Mouse (Mus musculus): ENCODE results near the gene Ccnb2.

Ccnb2 gene

DNA sequence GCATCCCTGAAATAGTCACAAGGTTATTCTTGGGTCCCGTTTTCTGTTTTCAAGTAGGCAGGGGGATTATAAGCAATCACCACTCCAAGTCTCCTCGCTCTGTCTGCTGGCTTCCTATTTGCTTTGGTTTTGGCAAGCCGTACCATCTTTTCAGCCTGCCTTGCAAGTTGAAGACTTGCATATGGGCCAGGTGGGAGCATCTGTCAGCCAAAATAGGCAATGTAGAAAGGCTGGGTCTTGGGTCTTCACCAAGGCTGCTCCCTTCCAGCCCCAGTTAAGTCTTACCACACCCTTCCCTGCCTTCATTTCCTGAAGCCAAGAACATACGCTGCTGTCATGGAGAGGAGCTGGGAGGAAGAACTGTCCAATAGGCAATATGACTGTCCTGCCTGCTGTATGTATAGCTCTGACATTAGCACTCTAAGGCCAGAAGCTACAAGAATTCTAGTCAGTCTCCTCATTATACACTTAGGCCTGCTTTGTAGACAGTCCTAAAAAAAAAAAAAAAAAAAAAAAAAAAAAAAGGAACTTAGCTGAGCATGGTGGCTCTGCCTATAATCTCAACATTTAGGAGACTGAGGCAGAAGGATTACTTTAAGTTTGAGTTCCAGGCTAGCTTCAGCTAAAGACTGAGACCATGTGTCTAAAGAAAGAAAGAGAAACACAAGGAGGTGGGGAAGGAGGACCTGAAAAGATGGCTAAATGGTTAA, 33.8 kb downstream of the Ccnb2 start:
- in situ Hi-C loops (cut with MboI; ENCODE audit: low pct_unique_long_range_greater_than_20kb in 1 of 2, low sequenced_read_pairs in 2 of 2, unreplicated experiment in 1 of 2) = no loop called here

- in situ Hi-C loops (cut with MboI; ENCODE audit: low pct_unique_long_range_greater_than_20kb in 1 of 2, low sequenced_read_pairs in 2 of 2, unreplicated experiment in 1 of 2) = no loop called here
Measured at GRCm38 (mm10) chr9:70384958-70385728, 36.2 kb downstream of the Ccnb2 start.

DNA sequence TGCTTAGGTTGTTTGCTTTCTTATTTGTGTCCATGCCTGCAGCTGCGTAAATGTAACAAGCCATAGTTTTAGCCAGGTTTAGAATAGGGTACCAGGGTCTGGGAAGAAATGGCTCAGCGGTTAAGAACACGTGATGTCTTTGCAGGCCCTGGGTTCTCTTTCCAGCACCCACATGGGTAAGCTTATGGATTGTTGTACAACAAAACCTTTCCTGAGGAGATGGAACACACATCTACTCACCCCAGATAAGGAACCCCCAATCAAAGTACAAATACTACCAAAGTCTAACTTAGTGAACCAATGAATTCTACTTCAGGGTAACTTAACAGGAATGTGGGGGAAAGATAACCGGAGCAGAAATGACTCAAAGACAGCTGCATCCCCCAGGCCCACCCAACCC, 36.9 kb downstream of the Ccnb2 start:
- in situ Hi-C loops (cut with MboI; ENCODE audit: low pct_unique_long_range_greater_than_20kb in 1 of 2, low sequenced_read_pairs in 2 of 2, unreplicated experiment in 1 of 2) = no loop called here

DNA sequence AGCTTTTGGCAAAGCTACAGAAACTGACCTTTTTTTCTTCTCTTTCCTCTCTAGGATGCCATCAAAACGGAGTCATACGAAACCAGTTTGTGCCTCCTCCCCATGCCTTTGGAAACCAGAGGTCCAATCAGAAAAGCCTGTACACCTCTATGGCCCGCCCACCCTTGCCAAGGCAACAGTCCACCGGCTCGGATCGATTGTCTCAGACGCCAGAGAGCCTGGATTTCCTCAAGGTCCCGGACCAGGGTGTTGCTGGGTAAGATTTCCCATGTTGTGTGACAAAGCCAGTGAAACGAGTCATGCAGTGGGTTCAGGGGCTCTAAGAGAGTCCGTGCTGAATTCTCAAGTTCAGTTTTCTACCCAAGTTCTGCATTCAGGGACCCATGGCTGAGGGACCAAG, 37.6 kb downstream of the Ccnb2 start:
- in situ Hi-C loops (cut with MboI; ENCODE audit: low pct_unique_long_range_greater_than_20kb in 1 of 2, low sequenced_read_pairs in 2 of 2, unreplicated experiment in 1 of 2) = no loop called here

DNA sequence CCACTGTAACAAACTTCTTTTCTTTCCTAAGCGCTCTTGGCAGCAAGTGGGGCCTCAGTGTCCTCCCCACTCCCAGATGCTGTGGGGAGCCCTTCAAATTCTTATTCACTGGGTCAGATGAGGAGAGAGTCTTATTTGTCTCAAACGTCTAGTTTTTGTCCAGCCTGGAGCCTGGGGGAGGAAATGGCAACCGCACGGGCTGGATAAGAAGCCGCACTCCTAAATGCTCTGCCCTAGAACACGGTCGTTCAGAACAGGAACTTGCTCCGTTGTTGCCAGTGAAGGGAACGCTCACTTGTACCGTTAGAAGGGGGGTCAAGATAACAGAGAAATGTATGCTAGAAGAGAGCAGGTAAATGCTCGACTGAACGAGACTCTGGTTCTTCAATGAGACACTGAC, 39.3 kb downstream of the Ccnb2 start:
- in situ Hi-C loops (cut with MboI; ENCODE audit: low pct_unique_long_range_greater_than_20kb in 1 of 2, low sequenced_read_pairs in 2 of 2, unreplicated experiment in 1 of 2) = no loop called here

DNA sequence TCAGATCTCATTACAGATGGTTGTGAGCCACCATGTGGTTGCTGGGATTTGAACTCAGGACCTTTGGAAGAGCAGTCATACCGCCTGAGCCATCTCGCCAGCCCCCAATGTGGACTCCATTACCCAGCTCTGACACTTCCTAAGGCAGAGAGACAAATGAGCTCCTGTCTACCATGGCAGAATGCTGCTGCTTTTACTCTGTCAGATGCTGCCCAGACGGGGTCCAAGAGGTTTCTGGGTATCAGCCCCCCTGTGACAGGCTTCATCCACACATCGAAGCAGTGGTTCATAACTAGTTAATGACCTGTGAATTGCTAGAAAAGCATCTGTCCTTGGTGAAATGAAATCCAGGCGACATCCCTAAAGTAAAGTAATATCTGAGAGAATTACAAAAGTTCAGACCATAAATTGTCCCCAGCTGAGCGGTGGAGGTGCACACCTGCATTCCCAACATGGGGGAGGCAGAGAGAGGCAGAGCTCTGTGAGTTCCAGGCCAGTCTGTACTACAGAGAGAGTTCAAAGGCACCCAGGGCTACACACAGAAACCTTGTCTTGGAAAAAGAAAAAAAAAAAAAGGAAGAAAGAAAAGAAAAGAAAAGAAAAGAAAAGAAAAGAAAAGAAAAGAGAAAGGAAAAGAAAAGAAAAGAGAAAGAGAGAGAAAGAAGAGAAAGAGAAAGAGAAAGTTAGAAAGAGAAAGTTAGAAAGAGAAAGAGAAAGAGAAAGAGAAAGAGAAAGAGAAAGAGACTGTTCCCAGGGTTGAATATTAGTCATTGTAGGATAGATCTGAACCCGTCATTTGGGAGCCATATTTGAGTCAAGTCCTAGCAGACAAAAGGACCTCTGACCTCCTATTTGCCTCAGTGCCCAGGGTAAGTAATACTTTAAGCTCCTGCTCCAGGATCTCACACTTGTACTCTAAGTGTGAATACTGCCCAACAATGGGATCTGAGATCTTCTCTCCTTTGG, 41.6 kb downstream of the Ccnb2 start:
- in situ Hi-C loops (cut with MboI; ENCODE audit: low pct_unique_long_range_greater_than_20kb in 1 of 2, low sequenced_read_pairs in 2 of 2, unreplicated experiment in 1 of 2) = no loop called here

GRCm38 (mm10) chr9:70371638-70372037, 49.7 kb downstream of the Ccnb2 start:
- in situ Hi-C loops (cut with MboI; ENCODE audit: low pct_unique_long_range_greater_than_20kb in 1 of 2, low sequenced_read_pairs in 2 of 2, unreplicated experiment in 1 of 2) = no loop called here

DNA sequence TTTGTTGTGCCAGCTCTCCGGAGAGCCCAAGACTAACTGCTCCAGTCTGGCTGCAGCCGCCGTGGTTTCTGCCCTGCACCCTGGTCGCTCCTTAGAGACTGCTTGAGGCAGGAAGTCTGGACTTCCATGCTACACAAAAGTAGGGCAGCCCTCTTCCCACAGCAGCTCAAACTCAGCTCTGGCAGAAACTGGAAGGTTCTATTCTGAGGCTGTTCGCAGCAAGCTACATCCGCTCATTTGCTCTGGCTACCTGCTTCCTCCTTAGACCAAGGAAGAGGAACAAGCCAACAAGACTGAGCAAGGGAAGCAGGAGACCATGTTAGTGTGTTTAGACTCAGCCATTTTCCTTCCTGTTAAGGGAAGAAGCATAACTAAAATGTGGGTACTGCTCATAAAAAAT, 54.4 kb downstream of the Ccnb2 start:
- in situ Hi-C loops (cut with MboI; ENCODE audit: low pct_unique_long_range_greater_than_20kb in 1 of 2, low sequenced_read_pairs in 2 of 2, unreplicated experiment in 1 of 2) = no loop called here

- in situ Hi-C loops (cut with MboI; ENCODE audit: low pct_unique_long_range_greater_than_20kb in 1 of 2, low sequenced_read_pairs in 2 of 2, unreplicated experiment in 1 of 2) = no loop called here
Measured at GRCm38 (mm10) chr9:70365915-70366314, 55.4 kb downstream of the Ccnb2 start.

- in situ Hi-C loops (cut with MboI; ENCODE audit: low pct_unique_long_range_greater_than_20kb in 1 of 2, low sequenced_read_pairs in 2 of 2, unreplicated experiment in 1 of 2) = no loop called here
Measured at GRCm38 (mm10) chr9:70364741-70365140, 56.6 kb downstream of the Ccnb2 start.

DNA sequence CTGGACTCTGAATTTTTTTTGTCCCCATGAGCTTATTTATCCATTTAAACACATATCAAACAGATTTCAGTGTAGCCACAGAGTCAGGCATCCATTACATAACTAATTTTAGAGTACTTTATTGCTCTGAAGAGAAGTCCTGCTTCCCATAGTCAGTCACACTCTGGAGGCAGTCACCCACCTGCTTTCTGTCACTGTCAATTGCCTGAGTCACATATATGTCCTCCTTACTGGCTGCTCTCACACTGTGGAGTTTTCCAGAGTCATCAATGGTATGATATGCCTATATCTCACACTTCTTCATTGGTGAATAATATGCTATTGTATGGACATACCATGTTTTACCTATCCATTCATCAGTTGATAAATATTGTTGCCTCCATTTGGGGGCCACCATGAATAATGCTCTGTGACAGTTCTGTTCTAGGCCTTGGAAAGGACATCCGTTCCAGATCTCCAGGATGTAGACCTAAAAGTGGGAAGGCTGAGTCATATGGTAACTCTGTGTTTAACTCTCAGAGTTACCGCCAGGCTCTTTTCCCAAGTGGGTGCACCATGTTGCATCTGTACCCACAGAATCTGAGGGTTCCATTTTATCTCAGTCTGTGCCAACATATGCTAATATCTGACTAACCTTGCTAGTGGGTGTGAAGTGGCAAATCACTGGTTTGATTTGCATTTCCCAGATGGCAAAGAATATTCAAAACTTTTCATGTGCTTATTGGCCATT, 61.8 kb downstream of the Ccnb2 start:
- in situ Hi-C loops (cut with MboI; ENCODE audit: low pct_unique_long_range_greater_than_20kb in 1 of 2, low sequenced_read_pairs in 2 of 2, unreplicated experiment in 1 of 2) = no loop called here
